Mouse (Mus musculus) forelimb bud, embryonic 11.5 days (tissue): Measurements from ENCODE around the gene Rabl3.

Experiments
- DNase-seq: peaks from one replicate; pipeline ENCODE4 v3.0.0-alpha.2; 2012; ENCODE audit warnings: low read depth, low spot score

Gene Rabl3

DNA sequence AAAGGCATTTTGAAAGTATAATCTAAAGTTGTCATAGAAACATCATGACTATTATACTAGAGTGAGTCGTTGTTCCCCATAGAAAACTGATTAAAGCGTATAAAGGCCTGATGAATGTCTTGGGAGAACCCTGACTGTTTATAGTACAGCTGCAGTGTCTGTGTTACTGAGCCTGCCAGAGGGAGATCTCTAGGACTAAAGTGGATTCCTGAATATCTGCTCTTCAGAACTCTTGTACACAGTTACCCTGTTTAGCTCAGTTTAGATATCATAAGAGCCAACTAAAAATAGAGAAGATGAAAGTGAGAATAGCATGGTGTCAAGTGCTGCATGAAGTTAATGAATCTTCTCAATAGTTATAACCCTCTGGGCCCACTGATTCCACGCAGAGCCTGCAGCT, 10.6 kb downstream of the Rabl3 start:
- no peak for DNase-seq

DNA sequence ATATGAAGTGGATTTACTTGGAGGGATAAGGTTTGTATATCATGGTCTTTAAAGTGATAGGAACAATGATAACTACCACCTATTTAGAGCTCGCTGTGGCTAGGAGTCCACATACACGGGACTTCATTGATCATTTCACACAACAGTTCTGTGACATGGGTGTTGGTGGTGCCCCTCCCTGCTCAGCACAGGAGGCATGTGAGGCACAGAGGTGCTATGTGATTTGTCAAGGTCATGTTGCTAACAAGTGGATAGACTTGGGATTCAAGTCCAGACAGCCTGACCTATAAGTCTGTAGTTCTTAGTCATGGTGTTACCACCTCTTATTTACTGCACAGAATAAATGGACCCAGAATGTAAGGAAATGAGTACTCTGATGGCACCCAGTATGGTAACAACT, 11.3 kb downstream of the Rabl3 start:
- no peak for DNase-seq

DNA sequence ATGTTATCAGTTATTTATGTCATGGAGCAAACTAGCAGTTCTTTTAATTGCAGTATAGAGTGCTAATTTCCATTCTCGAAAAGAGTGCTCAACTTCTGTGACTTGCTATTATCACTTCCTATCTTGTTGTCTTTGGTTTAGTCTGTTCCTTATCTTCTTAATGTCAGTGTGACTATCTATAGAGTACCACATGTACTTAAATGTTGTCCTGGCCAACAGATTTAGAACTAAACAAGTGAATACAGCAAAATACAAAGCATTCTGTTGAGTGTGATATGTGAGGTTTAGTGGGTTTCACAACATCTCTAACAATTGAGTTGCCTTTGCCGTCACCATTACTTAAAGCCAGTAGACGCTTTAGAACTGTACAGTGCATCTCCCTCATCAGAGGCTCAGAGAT, 13.1 kb downstream of the Rabl3 start:
- no peak for DNase-seq

DNA sequence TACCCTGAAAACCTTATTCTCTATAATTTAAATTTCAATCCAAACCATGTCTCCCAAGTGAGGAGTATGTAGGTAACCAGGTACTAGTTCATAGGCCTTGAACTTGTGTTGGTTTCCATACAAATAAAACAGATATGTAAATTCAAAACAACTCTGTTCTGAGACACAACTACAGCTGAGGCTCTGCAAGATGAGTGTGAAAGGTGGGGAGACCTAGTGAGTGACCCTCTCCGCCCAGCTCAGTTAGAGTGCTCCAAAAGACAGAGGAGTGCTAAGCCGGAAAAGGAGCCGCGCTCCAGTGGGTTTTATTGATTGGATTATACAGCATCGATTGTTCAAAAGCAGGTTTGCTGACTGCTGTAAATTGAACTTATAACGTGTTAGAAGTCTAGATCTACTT, 22.7 kb downstream of the Rabl3 start:
- DNase-seq: no peak

DNA sequence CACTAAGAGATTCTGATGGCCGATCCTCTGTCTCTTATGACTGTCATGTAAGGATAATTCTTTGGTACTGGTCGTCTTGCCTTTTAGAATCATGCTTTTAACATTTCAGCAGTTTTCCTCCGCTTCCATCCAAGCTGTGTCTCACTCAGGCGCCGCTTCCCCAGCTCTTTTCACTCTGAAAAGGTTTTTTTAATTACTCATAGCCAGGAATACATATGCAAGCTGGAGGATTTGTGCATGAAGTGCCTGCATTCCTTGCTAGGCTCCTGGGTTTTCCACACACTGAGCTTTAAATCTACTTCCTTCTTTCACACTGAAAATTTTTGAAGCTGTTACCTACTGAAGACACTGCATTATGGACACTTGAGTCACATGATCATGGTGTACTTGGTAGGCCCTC, 23.3 kb downstream of the Rabl3 start:
- no peak for DNase-seq

DNA sequence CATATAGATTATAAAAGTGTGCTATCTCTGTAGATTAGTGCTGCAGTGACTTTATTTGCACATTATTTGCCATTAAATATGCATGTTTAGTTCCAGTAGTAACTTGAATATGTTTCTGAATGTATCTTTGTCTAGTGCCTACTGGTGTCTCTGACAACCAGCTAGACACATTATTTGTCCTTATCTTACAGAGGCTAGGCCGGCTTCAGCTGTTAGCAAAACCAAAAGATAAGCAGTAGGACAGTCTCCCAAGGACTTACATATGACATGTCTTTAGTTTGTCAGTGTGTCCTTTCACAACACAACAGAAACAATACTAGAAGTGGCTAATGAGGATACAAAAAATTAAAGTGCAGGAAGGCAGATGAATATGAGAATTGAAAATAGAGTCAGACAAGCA, 25.4 kb downstream of the Rabl3 start:
- DNase-seq: no peak

DNA sequence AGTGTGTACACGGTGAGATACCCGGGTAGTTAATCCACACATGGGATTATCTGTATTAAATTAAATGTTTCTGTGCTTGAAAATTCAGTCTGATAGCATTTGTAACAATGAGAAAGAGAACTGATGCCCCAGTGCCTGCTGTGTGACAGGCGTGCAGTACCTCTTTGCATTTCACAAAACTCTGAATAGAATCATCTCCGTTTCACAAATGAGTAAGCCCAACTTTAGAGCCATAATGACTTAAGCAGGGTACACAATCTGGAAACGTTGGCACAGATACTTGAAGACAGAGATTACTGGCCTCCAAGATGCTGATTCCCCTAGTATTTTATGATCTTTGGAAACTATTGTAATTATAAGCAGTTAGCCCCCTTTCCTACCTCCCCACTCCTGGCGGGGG, 26.4 kb downstream of the Rabl3 start:
- DNase-seq: no peak

DNA sequence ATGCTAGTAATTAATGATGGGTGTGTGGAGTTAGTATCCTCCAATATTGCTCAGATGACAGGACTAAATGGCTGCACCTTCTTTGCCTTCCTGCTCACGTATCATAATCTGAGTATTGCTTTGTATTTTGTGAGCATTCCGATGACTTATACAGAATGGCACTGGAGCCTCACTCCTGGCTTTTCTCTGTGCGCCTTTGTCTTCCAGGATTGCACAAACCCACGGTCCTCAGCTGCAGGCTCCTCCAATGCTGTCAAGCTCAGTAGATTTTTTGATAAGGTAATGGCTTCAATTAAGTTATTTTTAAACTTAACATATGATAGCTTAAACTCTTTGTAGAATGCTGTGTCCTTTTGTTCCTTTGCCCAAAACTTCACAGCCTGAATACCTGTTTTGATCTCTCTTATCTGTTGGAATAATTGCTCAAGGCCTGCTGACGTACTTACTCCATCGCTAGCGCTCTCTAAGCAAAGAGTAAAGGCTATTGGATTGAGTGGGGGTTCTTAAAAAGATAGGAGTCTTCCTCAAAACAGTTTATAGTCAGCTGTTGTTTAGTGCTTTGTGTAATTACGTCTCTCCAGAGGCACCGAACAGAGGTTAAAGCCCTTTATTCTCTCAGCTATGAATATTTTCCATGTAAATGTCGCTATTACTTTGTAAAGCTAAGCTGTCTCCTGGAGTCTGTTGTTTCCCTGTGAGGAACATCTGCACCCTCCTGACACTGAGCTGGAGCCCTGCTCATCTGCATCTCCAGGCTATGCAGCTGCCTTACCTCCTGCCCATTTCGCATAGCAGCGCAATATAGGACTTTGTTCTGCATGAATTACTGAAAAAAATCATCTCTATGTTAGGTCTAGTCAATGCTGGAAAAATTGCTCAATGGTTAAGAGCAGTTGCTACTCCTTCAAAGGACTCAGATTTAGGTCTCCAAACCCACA, 27.7 kb downstream of the Rabl3 start:
- no peak for DNase-seq

DNA sequence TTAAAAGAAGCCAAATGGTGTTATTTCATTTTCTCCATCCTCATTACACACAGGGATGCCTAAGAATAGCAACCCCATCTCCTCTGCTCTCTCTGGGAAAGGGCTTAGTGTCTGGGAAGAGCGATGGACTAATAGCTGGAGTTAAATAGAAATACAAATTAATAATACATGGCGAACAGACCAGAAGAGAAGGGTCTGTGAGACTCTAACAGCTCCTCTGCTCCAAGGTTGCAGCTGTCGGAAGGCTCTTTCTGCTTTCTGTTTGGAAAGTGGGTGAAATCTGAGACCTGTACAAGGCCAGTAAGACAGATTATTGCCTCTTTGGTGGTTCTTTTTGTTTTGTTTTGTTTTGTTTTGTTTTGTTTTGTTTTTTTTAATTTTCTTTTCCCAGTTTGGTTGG, 31.9 kb downstream of the Rabl3 start:
- DNase-seq: peak; percentile 20

DNA sequence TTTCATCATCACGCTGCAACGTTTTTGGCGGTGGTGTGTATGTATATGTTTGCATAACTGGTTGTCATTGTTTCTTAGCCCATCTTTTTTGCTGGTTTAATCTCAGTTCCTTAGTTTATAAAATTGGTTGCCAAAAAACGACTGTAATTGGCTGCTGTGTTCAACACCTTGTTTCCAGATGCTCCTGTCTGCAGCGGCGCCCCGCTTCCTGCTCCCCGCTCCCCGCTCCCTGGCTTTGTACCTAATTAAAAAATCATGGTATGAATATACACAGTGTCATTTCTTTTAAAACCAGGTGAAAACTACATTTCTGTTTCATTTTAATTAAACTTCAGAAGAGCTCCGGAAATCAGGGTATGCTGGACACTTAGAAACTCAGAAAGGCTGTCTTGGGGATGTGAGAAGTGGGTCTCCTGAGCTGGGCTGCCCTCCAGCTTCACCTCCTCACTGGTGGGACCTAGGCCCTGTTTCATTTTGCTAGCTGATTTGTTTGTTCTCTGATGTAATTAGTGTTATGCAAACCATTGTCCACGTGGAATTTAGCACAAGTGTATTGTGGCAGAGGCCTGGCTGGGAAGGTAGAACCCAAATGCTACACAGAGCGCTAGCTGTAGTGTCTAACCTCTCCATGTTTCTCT, 32.6 kb downstream of the Rabl3 start:
- DNase-seq: peak; percentile 40

DNA sequence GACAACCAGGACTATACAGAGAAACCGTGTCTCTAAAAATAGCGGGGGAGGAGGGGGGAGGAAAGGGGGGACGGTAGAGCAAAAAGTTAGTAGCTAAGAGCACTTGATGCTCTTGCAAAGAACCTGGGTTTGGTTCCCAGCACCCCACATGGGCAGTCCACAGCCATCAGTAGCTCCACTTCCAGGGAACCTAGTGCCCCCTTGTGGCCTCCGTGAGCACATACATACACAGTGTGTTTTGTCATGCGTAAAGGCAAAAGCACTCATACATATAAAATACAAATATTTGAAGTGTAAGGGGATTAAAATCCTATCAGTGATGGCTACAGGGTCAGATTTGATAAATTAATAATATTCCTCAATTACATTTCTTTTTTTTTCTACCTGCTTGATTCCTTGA, 33.4 kb downstream of the Rabl3 start:
- no peak for DNase-seq

DNA sequence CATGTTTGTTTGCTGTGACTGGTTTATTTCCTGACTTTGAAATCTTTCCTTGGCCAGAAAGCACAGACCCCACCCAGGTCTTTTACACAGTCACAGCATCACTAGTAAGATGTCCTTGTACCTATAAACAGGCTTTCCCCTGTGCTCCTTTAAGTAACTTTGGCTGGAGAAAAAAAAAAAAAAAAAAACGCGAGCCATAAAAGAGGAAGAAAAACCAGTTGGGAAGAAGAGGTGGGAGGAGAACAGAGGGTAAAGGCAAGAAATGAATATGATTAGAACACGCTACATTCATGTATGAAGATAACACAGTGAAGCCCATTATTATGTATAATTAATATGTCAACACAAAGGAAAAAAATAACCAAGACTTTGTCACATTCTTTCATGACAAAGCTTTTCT, 35.6 kb downstream of the Rabl3 start:
- no peak for DNase-seq

DNA sequence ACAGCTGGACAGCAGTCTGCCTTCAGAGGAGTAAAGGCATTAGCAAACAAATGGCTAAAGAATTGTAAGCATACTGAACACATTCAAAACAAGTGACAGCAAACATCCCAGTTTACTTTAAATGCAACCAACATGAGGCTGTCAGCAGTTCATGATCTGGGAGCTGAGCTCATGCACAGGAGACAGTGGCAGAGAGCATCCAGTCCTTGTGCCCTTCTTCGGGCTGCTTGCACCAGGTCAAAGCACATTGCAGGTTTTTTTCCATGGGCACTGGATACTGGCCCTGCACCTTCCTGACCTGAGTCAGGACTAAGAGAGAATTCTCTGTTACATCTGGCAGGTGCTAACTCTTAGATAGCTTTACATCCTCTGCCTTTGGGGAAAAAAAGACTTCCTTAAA, 39.9 kb downstream of the Rabl3 start:
- DNase-seq: no peak

DNA sequence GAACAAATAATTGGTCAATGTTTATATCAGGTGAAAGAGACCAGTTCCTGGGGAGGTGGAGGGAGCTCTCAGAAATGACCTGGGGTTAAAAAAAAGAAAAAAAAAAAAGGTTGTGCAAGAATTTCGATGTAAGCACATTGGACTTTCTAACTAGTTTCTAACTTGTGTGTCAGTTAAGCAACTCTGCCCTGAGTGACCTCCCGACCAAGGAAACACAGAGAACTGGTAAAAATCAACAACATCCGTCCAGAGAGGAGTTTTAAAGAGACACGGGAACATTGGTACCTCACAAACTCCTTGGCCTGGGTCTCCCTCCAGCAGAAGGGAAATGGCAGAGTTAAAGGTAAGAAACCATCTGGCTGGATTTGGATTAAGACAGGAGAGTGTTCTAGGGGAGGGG, 40.3 kb downstream of the Rabl3 start, which contains the start of gene Hgd:
Gene Hgd, plus strand, starts transcription at position 160 of the 400 bp plus-strand sequence.
- DNase-seq: no peak

DNA sequence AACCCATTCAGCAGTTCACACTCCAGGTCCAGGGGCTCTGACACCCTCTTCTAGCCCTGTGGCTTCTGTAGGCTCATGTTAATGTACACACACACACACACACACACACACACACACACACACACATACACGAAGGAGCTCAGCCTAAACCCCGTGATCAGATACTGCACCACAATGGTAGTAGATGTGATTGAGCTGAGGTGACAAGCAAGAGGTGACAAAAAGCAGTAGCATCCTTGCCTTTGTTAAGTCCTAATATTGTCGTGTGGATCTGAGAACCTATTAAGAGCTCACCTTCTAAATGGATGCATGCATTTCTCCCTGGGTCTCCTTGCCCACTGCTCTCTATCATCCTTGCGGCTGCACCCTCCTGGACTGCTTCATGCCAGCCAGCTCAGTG, 41.0 kb downstream of the Rabl3 start:
- no peak for DNase-seq

DNA sequence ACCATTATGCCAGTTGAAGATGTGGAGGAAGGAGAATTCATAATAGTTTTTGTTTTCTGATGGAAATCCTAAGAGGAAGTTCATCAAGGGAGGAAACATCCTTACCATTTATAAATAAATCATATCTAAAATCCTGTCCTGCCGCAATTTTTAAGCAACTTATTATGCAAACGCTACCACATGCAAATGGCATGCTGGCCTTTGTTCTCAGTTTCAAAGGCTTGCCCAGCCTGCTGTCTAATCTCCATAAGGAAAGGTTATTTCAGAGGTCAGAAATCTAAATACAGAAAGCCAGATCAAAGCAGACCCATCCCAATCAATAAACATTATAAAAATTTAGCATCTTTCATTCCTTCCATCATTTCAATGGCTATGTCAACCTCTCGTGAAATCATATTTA, 42.2 kb downstream of the Rabl3 start:
- DNase-seq: no peak

DNA sequence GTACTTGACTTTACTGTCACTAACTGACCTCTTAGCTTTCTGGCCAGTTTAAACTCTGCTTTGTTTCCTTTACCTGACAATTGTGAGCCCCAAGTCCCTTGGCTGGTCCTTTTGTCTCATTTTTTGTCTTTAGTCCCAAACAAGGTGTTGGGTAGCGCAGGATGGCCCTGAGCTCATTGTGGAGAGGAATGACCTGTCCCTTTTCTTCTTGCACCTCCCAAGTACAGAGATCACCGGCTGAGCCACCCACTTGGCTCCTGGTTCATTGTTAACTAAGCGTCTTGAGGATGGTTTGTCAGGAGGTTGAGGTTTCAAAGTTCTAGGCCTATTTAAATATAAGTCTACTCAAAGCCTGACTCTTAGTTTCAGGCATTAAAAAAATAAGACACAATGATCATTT, 43.6 kb downstream of the Rabl3 start:
- DNase-seq: no peak

DNA sequence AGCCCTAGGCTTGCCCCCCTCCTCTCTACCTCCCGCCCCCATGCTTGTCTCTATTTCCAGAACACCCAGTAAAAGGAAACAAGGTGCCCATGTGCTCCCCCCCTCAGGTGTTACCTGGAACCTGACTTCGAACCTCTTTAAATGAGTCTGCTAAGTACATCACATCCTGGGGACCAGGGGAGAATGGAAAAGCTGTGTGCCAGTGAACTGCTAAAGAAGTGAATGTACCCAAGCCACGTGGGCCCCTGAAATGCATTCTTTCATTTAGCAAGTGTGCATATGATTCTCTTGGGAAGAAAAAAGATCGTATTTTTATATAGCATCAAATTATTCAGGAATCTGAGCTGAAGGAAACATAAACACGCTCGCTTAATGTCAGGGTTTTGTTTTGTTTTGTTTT, 44.1 kb downstream of the Rabl3 start:
- DNase-seq: no peak

DNA sequence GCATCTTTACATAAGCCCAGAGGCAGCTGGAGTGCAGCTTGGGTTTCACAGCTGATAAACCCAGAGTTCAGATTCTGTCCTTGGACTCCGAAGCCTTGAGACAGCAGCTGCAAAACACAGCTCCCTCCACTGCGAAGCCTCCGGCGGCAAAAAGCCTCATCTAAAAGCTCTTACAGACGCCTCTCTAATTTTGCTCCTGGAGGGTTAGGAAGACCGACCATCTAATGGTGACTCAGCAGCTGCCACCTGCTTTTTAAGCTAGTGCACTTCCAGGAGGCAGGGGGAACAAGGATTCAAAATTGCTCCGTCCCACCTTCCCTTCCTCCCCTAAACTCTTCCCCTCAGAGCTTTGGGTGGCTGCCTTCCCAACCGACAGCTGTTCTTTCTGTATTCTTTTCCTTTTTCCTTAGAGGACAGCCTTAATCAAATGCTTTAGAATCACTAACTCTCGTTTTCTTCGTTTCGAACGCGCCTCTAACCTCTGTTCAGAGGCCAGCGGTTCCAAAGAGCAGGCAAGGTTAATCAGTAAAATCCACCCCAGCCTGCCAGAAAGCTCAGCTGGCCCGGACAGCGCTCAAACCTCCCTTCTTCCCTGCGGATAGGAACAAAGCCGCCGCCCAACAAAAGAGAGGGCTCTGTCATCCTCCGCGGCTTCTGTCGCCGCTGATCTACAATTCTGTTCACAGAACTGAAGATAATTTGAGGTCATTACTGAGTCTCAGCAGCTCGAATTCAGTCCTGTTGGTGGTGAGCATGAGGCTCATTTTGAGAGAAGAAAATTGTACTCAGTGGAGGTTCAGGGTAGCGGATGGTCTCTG, 44.7 kb downstream of the Rabl3 start:
- peak; percentile 28 for DNase-seq

DNA sequence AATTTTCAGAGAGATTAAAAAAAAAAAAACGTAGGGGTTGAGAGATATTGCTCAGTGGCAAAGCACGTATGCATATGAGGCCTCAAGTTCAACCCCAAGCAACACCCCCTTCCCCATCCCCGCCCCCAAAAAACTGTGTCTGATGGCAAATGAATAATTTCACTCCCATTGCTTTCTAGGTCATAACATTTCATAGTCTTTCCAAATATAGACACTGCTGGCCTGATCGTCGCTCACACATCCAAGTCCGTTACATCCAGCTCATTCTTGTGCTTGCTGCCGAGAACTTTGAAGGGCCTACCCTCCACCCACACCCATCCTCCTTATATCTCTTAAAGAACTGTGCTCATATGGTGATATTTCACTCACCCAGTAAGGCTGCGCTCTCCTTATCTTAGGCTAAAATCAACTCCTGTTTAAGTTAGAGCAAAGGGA, 45.5 kb downstream of the Rabl3 start:
- no peak for DNase-seq

DNA sequence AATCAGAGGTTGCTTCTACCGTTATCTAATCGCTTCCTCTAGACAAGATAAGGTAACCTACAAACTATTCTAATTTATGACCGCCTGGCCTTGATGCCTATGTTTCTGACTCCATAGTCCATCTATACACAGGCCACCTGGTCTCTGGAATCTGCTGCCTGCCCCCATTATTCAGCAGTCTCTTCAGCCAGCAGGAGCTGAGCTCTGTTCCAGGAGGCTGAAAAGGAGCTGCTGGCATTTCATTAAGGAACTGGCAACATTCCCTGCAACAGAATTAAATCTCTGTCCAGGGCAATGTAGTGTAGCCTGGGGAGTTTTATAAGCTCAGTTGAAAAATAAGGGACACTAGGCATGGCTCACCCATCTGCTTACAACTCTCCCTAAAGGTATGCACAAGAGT, 51.2 kb downstream of the Rabl3 start:
- no peak for DNase-seq

DNA sequence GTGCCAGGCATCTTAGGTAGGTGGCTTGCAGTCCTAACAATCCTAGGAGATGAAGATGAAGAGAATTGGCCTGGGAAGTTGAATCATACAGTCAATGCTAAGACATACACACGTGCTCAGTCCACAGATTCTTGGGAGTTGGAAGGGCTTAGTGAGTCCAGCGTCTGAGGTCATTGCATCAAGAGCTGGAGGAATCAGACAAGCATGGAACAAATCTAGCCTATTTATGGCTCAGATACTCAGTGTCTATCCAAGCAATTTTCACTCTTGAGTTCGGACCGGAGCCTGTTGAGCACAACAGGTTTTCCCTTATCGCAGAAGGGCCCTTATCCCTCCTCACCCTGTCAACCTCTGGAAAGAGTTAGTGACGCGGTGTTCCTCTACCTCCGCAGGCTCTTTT, 51.9 kb downstream of the Rabl3 start:
- no peak for DNase-seq
